Mouse (Mus musculus) CD4-positive naive resting alpha-beta T cell, adult 57 days (primary cell): ENCODE measurements around the gene Col5a3. TPM values are rescaled to one million over a fixed set of nuclear protein-coding genes. Genes with fewer than 3 reads are reported as not detected.

Experiments used
- total RNA-seq: library from RNA; stranded (reverse); gene quantifications from one replicate; pipeline ENCODE4 v1.2.4, GENCODE M21; 2023

Col5a3 gene
- 0.12 TPM for total RNA-seq

DNA sequence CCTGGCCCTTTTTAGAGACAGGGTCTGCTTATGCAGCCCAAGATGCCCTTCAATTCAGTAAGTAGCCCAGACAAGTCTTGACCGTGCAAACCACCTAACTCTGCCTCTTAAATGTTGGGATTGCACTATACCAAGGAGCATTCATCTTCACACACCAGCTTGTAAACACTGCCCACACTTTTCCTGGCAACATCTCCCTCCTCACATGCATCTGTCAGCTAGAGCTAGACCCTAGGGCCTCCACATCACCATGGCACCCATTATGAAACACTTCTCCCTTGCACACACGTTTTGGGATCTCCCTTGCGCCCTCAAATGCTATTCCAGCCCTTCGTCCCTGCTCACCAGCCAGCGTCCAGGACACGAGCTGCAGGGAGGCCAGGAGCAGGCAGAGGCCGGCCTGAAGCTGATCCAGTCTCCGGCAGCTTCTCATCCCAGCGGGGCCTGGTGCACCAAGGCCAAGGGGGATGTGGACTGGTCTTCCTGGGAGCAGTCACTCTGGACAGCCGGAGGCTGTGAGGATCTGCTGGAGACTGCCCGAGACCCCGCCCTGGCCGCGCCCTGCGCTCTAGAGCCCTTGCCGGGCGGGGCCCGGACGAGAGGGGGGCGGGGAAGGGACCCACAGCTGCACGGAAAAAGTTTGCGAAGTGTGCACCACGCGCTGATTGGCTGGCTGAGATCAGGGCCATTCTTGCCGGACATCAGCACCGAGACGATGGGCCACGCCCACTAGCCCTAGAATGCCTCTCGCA is at the start of gene Col5a3:
Col5a3 (minus strand) TSS at position 547 of the 752 bp plus-strand sequence.

GRCm38 (mm10) chr9:20818236-20818635 is 3.4 kb upstream of the Col5a3 start, which contains the start of gene Rdh8:
Rdh8 (plus strand) TSS chr9:20818503.

DNA sequence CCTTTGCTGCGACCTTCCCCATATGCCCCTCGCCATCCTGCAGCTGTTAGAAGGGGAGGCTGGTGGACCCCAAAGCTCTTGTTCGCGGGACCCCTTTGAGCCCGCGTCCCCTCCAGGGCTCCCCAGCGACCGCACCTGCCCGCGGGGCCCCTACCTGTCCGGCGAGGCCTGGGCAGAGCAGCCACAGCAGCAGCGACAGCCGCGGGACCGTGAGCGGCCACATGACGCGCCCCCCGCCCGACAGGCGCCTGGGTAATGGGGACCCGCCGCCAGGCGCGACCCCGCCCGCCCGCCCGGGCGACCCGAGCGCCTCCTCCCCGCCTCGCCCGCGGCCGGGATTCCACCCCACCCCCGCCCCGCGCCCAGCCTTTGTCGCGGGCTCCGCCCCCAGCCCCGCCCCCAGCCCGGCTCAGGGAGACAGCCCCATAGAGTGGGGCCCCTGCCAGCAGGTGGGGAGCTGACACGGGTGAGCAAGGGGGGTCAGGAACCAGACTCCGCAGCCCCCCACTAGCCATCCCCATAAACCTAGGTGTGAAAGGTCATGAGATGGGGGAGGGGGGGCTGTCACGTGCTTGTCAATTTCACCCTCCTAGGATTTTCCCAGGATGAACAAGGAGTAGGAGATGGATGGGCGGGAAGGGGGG is 68.7 kb downstream of the Col5a3 start, which contains the start of gene Olfm2:
Olfm2 (minus strand) TSS at position 333 of the 644 bp plus-strand sequence.

Other genes starting within 250 kb of the Col5a3 start
- 6.4 TPM for gene Zfp846, start 233.8 kb downstream of the Col5a3 start, total RNA-seq
- 344 TPM for gene Ubl5, start 172.2 kb downstream of the Col5a3 start, total RNA-seq
- 107 TPM for gene Fbxl12, start 170.3 kb downstream of the Col5a3 start, total RNA-seq
- 20.4 TPM for gene Pin1, start 163.0 kb downstream of the Col5a3 start, total RNA-seq
- not detected for gene Olfm2, start 68.7 kb downstream of the Col5a3 start, total RNA-seq
- not detected for gene Rdh8, start 3.4 kb upstream of the Col5a3 start, total RNA-seq
- 51.6 TPM for gene A230050P20Rik, start 53.6 kb upstream of the Col5a3 start, total RNA-seq
- 2.5 TPM for gene Angptl6, start 64.7 kb upstream of the Col5a3 start, total RNA-seq
- gene Ppan, start 73.1 kb upstream of the Col5a3 start, total RNA-seq: 87.1 TPM
- 188 TPM for gene Eif3g, start 83.6 kb upstream of the Col5a3 start, total RNA-seq
- 82.3 TPM for gene Dnmt1, start 144.8 kb upstream of the Col5a3 start, total RNA-seq
- gene S1pr2, start 161.7 kb upstream of the Col5a3 start, total RNA-seq: 4.7 TPM
- gene Mrpl4, start 187.7 kb upstream of the Col5a3 start, total RNA-seq: 53.2 TPM
- gene Icam1, start 200.9 kb upstream of the Col5a3 start, total RNA-seq: 19.5 TPM
- not detected for gene Icam4, start 214.3 kb upstream of the Col5a3 start, total RNA-seq
- gene Icam5, start 217.0 kb upstream of the Col5a3 start, total RNA-seq: 0.18 TPM